Mouse (Mus musculus): ENCODE measurements around the gene Pbx1. TPM values are rescaled to one million over a fixed set of nuclear protein-coding genes. Genes with fewer than 3 reads are reported as not detected.

Gene Pbx1
- polyA plus RNA-seq, 1 experiment from 2014 or later = 78.9 TPM

GRCm38 (mm10) chr1:168268751-168269623 lies 163.1 kb downstream of the Pbx1 start:
- 33% methylated on average over 12 of the region's 12 CpGs for WGBS
- ATAC-seq = peak; percentile 77
- no peak overlapping the region for H3K9ac ChIP-seq
- peak overlapping the region; percentile 5 for H3K27ac ChIP-seq
- peaks cover 56% of the 10 kb centered on the region for H3K4me1 ChIP-seq
- H3K36me3 ChIP-seq (ENCODE audit: poor library complexity, severe bottlenecking) = no peaks in the 10 kb centered on the region
- H3K4me3 ChIP-seq = no peak overlapping the region
- no peaks in the 10 kb centered on the region for H3K9me3 ChIP-seq (replicated peaks)
- no peak overlapping the region for H3K4me2 ChIP-seq
- no peaks in the 10 kb centered on the region for H3K27me3 ChIP-seq

- peak overlapping the region; percentile 5; the same call in 1 of the 2 replicates for H3K27ac ChIP-seq
- WGBS = 95% methylated on average over 4 of the region's 4 CpGs
- H3K4me1 ChIP-seq = peaks cover 54% of the 10 kb centered on the region
- H3K4me2 ChIP-seq = no peak overlapping the region
- no peak overlapping the region for H3K9ac ChIP-seq
- H3K36me3 ChIP-seq (ENCODE audit: poor library complexity, severe bottlenecking) = no peaks in the 10 kb centered on the region
- no peak overlapping the region for H3K4me3 ChIP-seq
- no peaks in the 10 kb centered on the region for H3K9me3 ChIP-seq (replicated peaks)
- H3K27me3 ChIP-seq = no peaks in the 10 kb centered on the region
- no peak for ATAC-seq
Observed at GRCm38 (mm10) chr1:168268224-168268623, 163.8 kb downstream of the Pbx1 start.

GRCm38 (mm10) chr1:168265594-168266390 lies 166.3 kb downstream of the Pbx1 start:
- Histone ChIP-seq H3K27me3 (no peaks in the 10 kb centered on the region), H3K9ac (no peak overlapping the region), H3K4me3 (no peak overlapping the region), H3K9me3 (replicated peaks) (no peaks in the 10 kb centered on the region), H3K36me3 (ENCODE audit: poor library complexity, severe bottlenecking) (no peaks in the 10 kb centered on the region), H3K27ac (no peak overlapping the region; the same call in 1 of the 2 replicates), H3K4me2 (no peak overlapping the region), H3K4me1 (peaks cover 64% of the 10 kb centered on the region)
- 82% methylated on average over 12 of the region's 12 CpGs for WGBS
- ATAC-seq = no peak

GRCm38 (mm10) chr1:168265090-168265489 lies 167.0 kb downstream of the Pbx1 start:
- 81% methylated on average over 5 of the region's 5 CpGs for WGBS
- Histone ChIP-seq H3K27me3 (no peaks in the 10 kb centered on the region), H3K4me1 (peaks cover 58% of the 10 kb centered on the region), H3K4me2 (no peak overlapping the region), H3K36me3 (ENCODE audit: poor library complexity, severe bottlenecking) (no peaks in the 10 kb centered on the region), H3K4me3 (no peak overlapping the region), H3K9me3 (replicated peaks) (no peaks in the 10 kb centered on the region), H3K27ac (no peak overlapping the region), H3K9ac (no peak overlapping the region)
- no peak for ATAC-seq

GRCm38 (mm10) chr1:168260391-168260790 lies 171.7 kb downstream of the Pbx1 start:
- Histone ChIP-seq H3K36me3 (ENCODE audit: poor library complexity, severe bottlenecking) (no peaks in the 10 kb centered on the region; the same call in 1 of the 2 replicates), H3K4me2 (no peak overlapping the region), H3K9me3 (replicated peaks) (no peaks in the 10 kb centered on the region), H3K4me1 (peaks cover 30% of the 10 kb centered on the region), H3K27me3 (no peaks in the 10 kb centered on the region), H3K4me3 (no peak overlapping the region), H3K9ac (no peak overlapping the region), H3K27ac (no peak overlapping the region)
- WGBS = 85% methylated on average over 3 of the region's 3 CpGs
- no peak for ATAC-seq

- no peaks in the 10 kb centered on the region for H3K27me3 ChIP-seq
- H3K4me2 ChIP-seq = no peak overlapping the region
- H3K36me3 ChIP-seq (ENCODE audit: poor library complexity, severe bottlenecking) = peaks cover 5% of the 10 kb centered on the region; the same call in 1 of the 2 replicates
- no peak for ATAC-seq
- WGBS = 65% methylated on average over 7 of the region's 7 CpGs
- no peak overlapping the region for H3K27ac ChIP-seq
- H3K9me3 ChIP-seq (replicated peaks) = no peaks in the 10 kb centered on the region
- H3K4me3 ChIP-seq = no peak overlapping the region
- no peak overlapping the region for H3K9ac ChIP-seq
- H3K4me1 ChIP-seq = peaks cover 20% of the 10 kb centered on the region
Observed at GRCm38 (mm10) chr1:168258856-168259255, 173.2 kb downstream of the Pbx1 start.

GRCm38 (mm10) chr1:168255347-168255908 lies 176.6 kb downstream of the Pbx1 start:
- H3K36me3 ChIP-seq (ENCODE audit: poor library complexity, severe bottlenecking) = peaks cover 5% of the 10 kb centered on the region; the same call in 1 of the 2 replicates
- no peak overlapping the region for H3K4me3 ChIP-seq
- H3K4me1 ChIP-seq = peaks cover 20% of the 10 kb centered on the region
- no peak for ATAC-seq
- H3K9ac ChIP-seq = no peak overlapping the region
- no peaks in the 10 kb centered on the region for H3K9me3 ChIP-seq (replicated peaks)
- 97% methylated on average over 9 of the region's 9 CpGs for WGBS
- no peaks in the 10 kb centered on the region for H3K27me3 ChIP-seq
- H3K4me2 ChIP-seq = no peak overlapping the region
- H3K27ac ChIP-seq = no peak overlapping the region

GRCm38 (mm10) chr1:168246968-168247724 lies 184.9 kb downstream of the Pbx1 start:
- H3K4me1 ChIP-seq = peaks cover 78% of the 10 kb centered on the region
- no peak overlapping the region for H3K9ac ChIP-seq
- H3K36me3 ChIP-seq (ENCODE audit: poor library complexity, severe bottlenecking) = no peaks in the 10 kb centered on the region
- peak overlapping the region; percentile 46 for H3K4me2 ChIP-seq
- no peaks in the 10 kb centered on the region for H3K9me3 ChIP-seq (replicated peaks)
- peak; percentile 60 for ATAC-seq
- WGBS = 30% methylated on average over 10 of the region's 10 CpGs
- H3K27ac ChIP-seq = peak overlapping the region; percentile 81
- H3K27me3 ChIP-seq = no peaks in the 10 kb centered on the region
- no peak overlapping the region for H3K4me3 ChIP-seq

- no peaks in the 10 kb centered on the region for H3K9me3 ChIP-seq (replicated peaks)
- no peaks in the 10 kb centered on the region for H3K27me3 ChIP-seq
- H3K27ac ChIP-seq = peak overlapping the region; percentile 81
- no peak overlapping the region for H3K4me3 ChIP-seq
- ATAC-seq = peak; percentile 76
- H3K36me3 ChIP-seq (ENCODE audit: poor library complexity, severe bottlenecking) = no peaks in the 10 kb centered on the region
- 19% methylated on average over 5 of the region's 5 CpGs for WGBS
- H3K4me1 ChIP-seq = peaks cover 90% of the 10 kb centered on the region
- H3K4me2 ChIP-seq = peak overlapping the region; percentile 46
- H3K9ac ChIP-seq = peak overlapping the region; percentile 34; the same call in 1 of the 2 replicates
Observed at GRCm38 (mm10) chr1:168245539-168245938, 186.5 kb downstream of the Pbx1 start.

- Histone ChIP-seq H3K4me2 (no peak overlapping the region), H3K9ac (no peak overlapping the region), H3K27me3 (no peaks in the 10 kb centered on the region), H3K27ac (no peak overlapping the region), H3K36me3 (ENCODE audit: poor library complexity, severe bottlenecking) (no peaks in the 10 kb centered on the region), H3K4me1 (peaks cover 98% of the 10 kb centered on the region), H3K4me3 (no peak overlapping the region), H3K9me3 (replicated peaks) (no peaks in the 10 kb centered on the region)
- no peak for ATAC-seq
- WGBS = 90% methylated on average over 12 of the region's 12 CpGs
Observed at GRCm38 (mm10) chr1:168243759-168244158, 188.3 kb downstream of the Pbx1 start.

GRCm38 (mm10) chr1:168243068-168243467 lies 189.0 kb downstream of the Pbx1 start:
- Histone ChIP-seq H3K27ac (peak overlapping the region; percentile 59), H3K4me3 (no peak overlapping the region), H3K27me3 (no peaks in the 10 kb centered on the region), H3K9ac (0 out of 2 replicates have a peak overlapping the region, but pooled peaks have one; percentile 43), H3K9me3 (replicated peaks) (no peaks in the 10 kb centered on the region), H3K36me3 (ENCODE audit: poor library complexity, severe bottlenecking) (no peaks in the 10 kb centered on the region), H3K4me1 (peaks cover 96% of the 10 kb centered on the region), H3K4me2 (no peak overlapping the region; the same call in 1 of the 2 replicates)
- WGBS = 69% methylated on average over 7 of the region's 7 CpGs
- no peak for ATAC-seq

All from forebrain, embryonic 13.5 days (tissue).